Mouse (Mus musculus) G1E (cell line): ENCODE results near the gene Bclaf3. TPM values are rescaled to one million over a fixed set of nuclear protein-coding genes. Genes with fewer than 3 reads are reported as not detected.

Source experiments
- ATAC-seq: 2 replicates; pipeline ENCODE4 v1.8.0; 2016; ENCODE audit warnings: mild to moderate bottlenecking; ENCODE audit not compliant: insufficient number of reproducible peaks, poor library complexity, low FRiP score, severe bottlenecking; ENCODE audit errors: extremely low read depth
- DNase-seq: peaks from one replicate; pipeline ENCODE4 v3.0.0; 2012; ENCODE audit warnings: low spot score
- H3K27me3 ChIP-seq: 2 replicates; pipeline ENCODE4 v1.6.1; 2012; ENCODE audit warnings: mild to moderate bottlenecking, low read length, inconsistent platforms; ENCODE audit not compliant: insufficient read depth
- H3K36me3 ChIP-seq: replicated peaks from 2 replicates; pipeline ENCODE3; 2012; ENCODE audit warnings: mild to moderate bottlenecking, inconsistent platforms
- H3K4me1 ChIP-seq: 2 replicates; pipeline ENCODE4 v1.6.1; 2012; ENCODE audit warnings: low read depth, low read length, inconsistent platforms, mixed read lengths; ENCODE audit not compliant: insufficient read depth
- H3K4me3 ChIP-seq: 2 replicates; pipeline ENCODE4 v1.5.1; 2012; ENCODE audit warnings: low read depth, mild to moderate bottlenecking, inconsistent platforms, low read length, moderate library complexity, mixed read lengths
- H3K9me3 ChIP-seq: replicated peaks from 2 replicates; pipeline ENCODE4 v1.6.1; 2012; ENCODE audit warnings: inconsistent platforms
- CTCF ChIP-seq: IDR thresholded peaks from 2 replicates; pipeline ENCODE4 v1.5.1; 2012; ENCODE audit warnings: low read depth, low read length, inconsistent platforms, mixed read lengths
- GATA1 ChIP-seq: IDR thresholded peaks from 2 replicates; pipeline ENCODE4 v1.6.1; 2012; ENCODE audit warnings: borderline replicate concordance, low read length, inconsistent platforms, mixed read lengths
- GATA2 ChIP-seq: IDR thresholded peaks from 2 replicates; pipeline ENCODE4 v1.6.1; 2012; ENCODE audit warnings: low read depth, low read length, inconsistent platforms, borderline replicate concordance
- POLR2AphosphoS5 ChIP-seq: IDR thresholded peaks from 2 replicates; pipeline ENCODE4 v1.6.1; 2012; ENCODE audit warnings: low read depth, low read length, inconsistent platforms; ENCODE audit not compliant: insufficient replicate concordance
- TAL1 ChIP-seq: conservative IDR thresholded peaks from 2 replicates; pipeline ENCODE4 v1.6.1; 2012; ENCODE audit warnings: low read depth, low read length, inconsistent platforms, mixed read lengths
- polyA plus RNA-seq: library from polyadenylated mRNA; stranded (reverse); fragments of >175 nt; gene quantifications from 2 replicates; pipeline ENCODE4 v1.2.3, GENCODE M21; 2012
- total RNA-seq, 2 experiments: library from RNA; stranded (forward) in 1 of 2; stranded (reverse) in 1 of 2; fragments of 200-1000 nt in 1 of 2; fragments of >200 nt in 1 of 2; fragmentation: Nextera tagmentation in 1 of 2; gene quantifications; 2 replicates each; pipeline ENCODE4 v1.2.3; 2014 to 2017

The Bclaf3 gene
- total and polyA plus RNA-seq, 3 experiments = 2.9 to 73.5 (median 52.0) TPM

GRCm38 (mm10) chrX:159604832-159605231 lies 78.3 kb downstream of the Bclaf3 start:
- H3K9me3 ChIP-seq = no peaks in the 10 kb centered on the region
- H3K4me1 ChIP-seq = no peaks in the 10 kb centered on the region
- no peak overlapping the region for H3K4me3 ChIP-seq
- peaks cover 6% of the 10 kb centered on the region for H3K27me3 ChIP-seq
- no peak for TF ChIP-seq TAL1
- no peak for TF ChIP-seq GATA2
- no peak for TF ChIP-seq CTCF
- TF ChIP-seq GATA1 = no peak
- TF ChIP-seq POLR2AphosphoS5 = no peak
- no peaks in the 10 kb centered on the region for H3K36me3 ChIP-seq
- no peak for DNase-seq
- ATAC-seq = no peak

GRCm38 (mm10) chrX:159606936-159607335 lies 80.4 kb downstream of the Bclaf3 start:
- ATAC-seq = no peak
- Histone ChIP-seq H3K27me3 (peaks cover 6% of the 10 kb centered on the region), H3K36me3 (no peaks in the 10 kb centered on the region), H3K4me1 (no peaks in the 10 kb centered on the region), H3K4me3 (no peak overlapping the region), H3K9me3 (no peaks in the 10 kb centered on the region)
- no peak for DNase-seq
- TF ChIP-seq CTCF (no peak), GATA2 (no peak), GATA1 (no peak), POLR2AphosphoS5 (no peak), TAL1 (no peak)

GRCm38 (mm10) chrX:159626208-159626906 lies 99.9 kb downstream of the Bclaf3 start:
- H3K27me3 ChIP-seq = 0 out of 2 replicates have a peak, but pooled peaks cover 3% of the 10 kb centered on the region
- TF ChIP-seq GATA2 (no peak), POLR2AphosphoS5 (no peak), TAL1 (no peak), GATA1 (no peak), CTCF (no peak)
- ATAC-seq = no peak
- DNase-seq = no peak
- no peaks in the 10 kb centered on the region for H3K9me3 ChIP-seq
- peak overlapping the region; percentile 79; the same call in 1 of the 2 replicates for H3K4me3 ChIP-seq
- peaks cover 28% of the 10 kb centered on the region for H3K4me1 ChIP-seq
- H3K36me3 ChIP-seq = peaks cover 13% of the 10 kb centered on the region

- TF ChIP-seq GATA1 (no peak), GATA2 (no peak), POLR2AphosphoS5 (no peak), CTCF (no peak), TAL1 (no peak)
- Histone ChIP-seq H3K36me3 (peaks cover 18% of the 10 kb centered on the region), H3K4me3 (peak within 1 kb of the TSS; percentile 79), H3K27me3 (0 out of 2 replicates have a peak, but pooled peaks cover 3% of the 10 kb centered on the region), H3K9me3 (no peaks in the 10 kb centered on the region), H3K4me1 (peaks cover 28% of the 10 kb centered on the region)
- ATAC-seq (peak; percentile 23; the same call in 1 of the 2 replicates), DNase-seq (peak; percentile 48)
These were observed 100.6 kb downstream of the Bclaf3 start, which contains the start of gene Sh3kbp1 for GRCm38 (mm10) chrX:159626907-159627587. Gene Sh3kbp1, plus strand, starts transcription at chrX:159627272.

- peaks cover 28% of the 10 kb centered on the region for H3K4me1 ChIP-seq
- DNase-seq (no peak), ATAC-seq (no peak; the same call in 1 of the 2 replicates)
- H3K36me3 ChIP-seq = peaks cover 20% of the 10 kb centered on the region
- TF ChIP-seq GATA2 (no peak), GATA1 (no peak), CTCF (no peak), POLR2AphosphoS5 (no peak), TAL1 (no peak)
- 0 out of 2 replicates have a peak, but pooled peaks cover 3% of the 10 kb centered on the region for H3K27me3 ChIP-seq
- no peaks in the 10 kb centered on the region for H3K9me3 ChIP-seq
- H3K4me3 ChIP-seq = peak overlapping the region; percentile 79
These were observed 101.4 kb downstream of the Bclaf3 start for GRCm38 (mm10) chrX:159627588-159628566.

- Histone ChIP-seq H3K4me3 (peak overlapping the region; percentile 79), H3K36me3 (peaks cover 22% of the 10 kb centered on the region), H3K27me3 (0 out of 2 replicates have a peak, but pooled peaks cover 3% of the 10 kb centered on the region), H3K9me3 (no peaks in the 10 kb centered on the region), H3K4me1 (peaks cover 28% of the 10 kb centered on the region)
- ATAC-seq = no peak
- TF ChIP-seq TAL1 = no peak
- TF ChIP-seq CTCF = no peak
- TF ChIP-seq GATA2 = no peak
- DNase-seq = no peak
These were observed 102.1 kb downstream of the Bclaf3 start for GRCm38 (mm10) chrX:159628629-159629028.
